Mouse (Mus musculus): Measurements from ENCODE around the gene Ubxn10. TPM values are rescaled to one million over a fixed set of nuclear protein-coding genes. Genes with fewer than 3 reads are reported as not detected.

The Ubxn10 gene
- polyA plus RNA-seq (2014; fragmentation: Nextera tagmentation; extraction: Ambion mirVana) = 0.96 and 1.1 TPM in 2 replicates

- no peak within 1 kb of the TSS for H3K9ac ChIP-seq (ENCODE audit: low read length)
- no peaks in the 10 kb centered on the region for H3K4me1 ChIP-seq (ENCODE audit: control insufficient read depth in 2 of 2, insufficient read depth in 2 of 2, low read length in 2 of 2)
- H3K4me3 ChIP-seq (ENCODE audit: control insufficient read depth in 1 of 2, insufficient read depth in 1 of 2, low read depth in 1 of 2, low read length in 2 of 2) = no peak within 1 kb of the TSS
- H3K9me3 ChIP-seq (ENCODE audit: control insufficient read depth, low read length) = no peaks in the 10 kb centered on the region
- no peak within 1 kb of the TSS for H3K27ac ChIP-seq (replicated peaks in 1 of 2; ENCODE audit: control insufficient read depth in 1 of 2, insufficient read depth in 1 of 2, low read depth in 2 of 2, low read length in 2 of 2)
- H3K4me2 ChIP-seq (ENCODE audit: low read length) = no peak within 1 kb of the TSS
- no peak for ATAC-seq (ENCODE audit: insufficient number of reproducible peaks, insufficient read depth, low FRiP score, low read depth)
- H3K36me3 ChIP-seq (ENCODE audit: control insufficient read depth, insufficient read depth, low read length) = no peaks in the 10 kb centered on the region
- H3K27me3 ChIP-seq (ENCODE audit: control insufficient read depth, insufficient read depth, low read length) = no peaks in the 10 kb centered on the region
- WGBS = 69% methylated on average over 7 of the region's 7 CpGs
Measured at GRCm38 (mm10) chr4:138737031-138737430, at the start of gene Ubxn10. Gene Ubxn10, minus strand, starts transcription at chr4:138737167.

- Histone ChIP-seq H3K27me3 (ENCODE audit: control insufficient read depth, insufficient read depth, low read length) (peaks cover 8% of the 10 kb centered on the region), H3K9ac (ENCODE audit: low read length) (no peak overlapping the region), H3K4me3 (ENCODE audit: control insufficient read depth in 1 of 2, insufficient read depth in 1 of 2, low read depth in 1 of 2, low read length in 2 of 2) (no peak overlapping the region), H3K4me2 (ENCODE audit: low read length) (no peak overlapping the region), H3K4me1 (ENCODE audit: control insufficient read depth in 2 of 2, insufficient read depth in 2 of 2, low read length in 2 of 2) (no peaks in the 10 kb centered on the region), H3K27ac (replicated peaks in 1 of 2; ENCODE audit: control insufficient read depth in 1 of 2, insufficient read depth in 1 of 2, low read depth in 2 of 2, low read length in 2 of 2) (no peak overlapping the region), H3K36me3 (ENCODE audit: control insufficient read depth, insufficient read depth, low read length) (no peaks in the 10 kb centered on the region), H3K9me3 (ENCODE audit: control insufficient read depth, low read length) (no peaks in the 10 kb centered on the region)
- 56% methylated on average over 4 of the region's 4 CpGs for WGBS
- ATAC-seq (ENCODE audit: insufficient number of reproducible peaks, insufficient read depth, low FRiP score, low read depth) = no peak
Measured at GRCm38 (mm10) chr4:138786141-138786540, 49.2 kb upstream of the Ubxn10 start.

- Histone ChIP-seq H3K36me3 (ENCODE audit: control insufficient read depth, insufficient read depth, low read length) (no peaks in the 10 kb centered on the region), H3K27me3 (ENCODE audit: control insufficient read depth, insufficient read depth, low read length) (peaks cover 5% of the 10 kb centered on the region), H3K4me1 (ENCODE audit: control insufficient read depth in 2 of 2, insufficient read depth in 2 of 2, low read length in 2 of 2) (no peaks in the 10 kb centered on the region), H3K9me3 (ENCODE audit: control insufficient read depth, low read length) (no peaks in the 10 kb centered on the region), H3K9ac (ENCODE audit: low read length) (no peak overlapping the region), H3K27ac (replicated peaks in 1 of 2; ENCODE audit: control insufficient read depth in 1 of 2, insufficient read depth in 1 of 2, low read depth in 2 of 2, low read length in 2 of 2) (no peak overlapping the region), H3K4me2 (ENCODE audit: low read length) (no peak overlapping the region), H3K4me3 (ENCODE audit: control insufficient read depth in 1 of 2, insufficient read depth in 1 of 2, low read depth in 1 of 2, low read length in 2 of 2) (no peak overlapping the region)
- ATAC-seq (ENCODE audit: insufficient number of reproducible peaks, insufficient read depth, low FRiP score, low read depth) = no peak
- WGBS = 56% methylated on average over 4 of the region's 4 CpGs
Measured at GRCm38 (mm10) chr4:138785721-138786120, 48.8 kb upstream of the Ubxn10 start.

GRCm38 (mm10) chr4:138782098-138782497, 45.1 kb upstream of the Ubxn10 start:
- Histone ChIP-seq H3K9ac (ENCODE audit: low read length) (no peak overlapping the region), H3K4me2 (ENCODE audit: low read length) (no peak overlapping the region), H3K27ac (replicated peaks in 1 of 2; ENCODE audit: control insufficient read depth in 1 of 2, insufficient read depth in 1 of 2, low read depth in 2 of 2, low read length in 2 of 2) (no peak overlapping the region), H3K4me1 (ENCODE audit: control insufficient read depth in 2 of 2, insufficient read depth in 2 of 2, low read length in 2 of 2) (no peaks in the 10 kb centered on the region), H3K27me3 (ENCODE audit: control insufficient read depth, insufficient read depth, low read length) (peaks cover 9% of the 10 kb centered on the region), H3K9me3 (ENCODE audit: control insufficient read depth, low read length) (no peaks in the 10 kb centered on the region), H3K4me3 (ENCODE audit: control insufficient read depth in 1 of 2, insufficient read depth in 1 of 2, low read depth in 1 of 2, low read length in 2 of 2) (no peak overlapping the region), H3K36me3 (ENCODE audit: control insufficient read depth, insufficient read depth, low read length) (no peaks in the 10 kb centered on the region)
- WGBS = 83% methylated on average over 6 of the region's 6 CpGs
- no peak for ATAC-seq (ENCODE audit: insufficient number of reproducible peaks, insufficient read depth, low FRiP score, low read depth)

- no peak for ATAC-seq (ENCODE audit: insufficient number of reproducible peaks, insufficient read depth, low FRiP score, low read depth)
- no peak overlapping the region for H3K4me3 ChIP-seq (ENCODE audit: control insufficient read depth in 1 of 2, insufficient read depth in 1 of 2, low read depth in 1 of 2, low read length in 2 of 2)
- H3K27me3 ChIP-seq (ENCODE audit: control insufficient read depth, insufficient read depth, low read length) = peaks cover 9% of the 10 kb centered on the region
- 79% methylated on average over 5 of the region's 5 CpGs for WGBS
- H3K9me3 ChIP-seq (ENCODE audit: control insufficient read depth, low read length) = no peaks in the 10 kb centered on the region
- H3K36me3 ChIP-seq (ENCODE audit: control insufficient read depth, insufficient read depth, low read length) = no peaks in the 10 kb centered on the region
- no peak overlapping the region for H3K9ac ChIP-seq (ENCODE audit: low read length)
- no peaks in the 10 kb centered on the region for H3K4me1 ChIP-seq (ENCODE audit: control insufficient read depth in 2 of 2, insufficient read depth in 2 of 2, low read length in 2 of 2)
- no peak overlapping the region for H3K4me2 ChIP-seq (ENCODE audit: low read length)
- H3K27ac ChIP-seq (replicated peaks in 1 of 2; ENCODE audit: control insufficient read depth in 1 of 2, insufficient read depth in 1 of 2, low read depth in 2 of 2, low read length in 2 of 2) = no peak overlapping the region
Measured at GRCm38 (mm10) chr4:138780300-138780699, 43.3 kb upstream of the Ubxn10 start.

- H3K4me2 ChIP-seq (ENCODE audit: low read length) = no peak overlapping the region
- no peak overlapping the region for H3K4me3 ChIP-seq (ENCODE audit: control insufficient read depth in 1 of 2, insufficient read depth in 1 of 2, low read depth in 1 of 2, low read length in 2 of 2)
- no peak overlapping the region for H3K27ac ChIP-seq (replicated peaks in 1 of 2; ENCODE audit: control insufficient read depth in 1 of 2, insufficient read depth in 1 of 2, low read depth in 2 of 2, low read length in 2 of 2)
- no peaks in the 10 kb centered on the region for H3K9me3 ChIP-seq (ENCODE audit: control insufficient read depth, low read length)
- no peak overlapping the region for H3K9ac ChIP-seq (ENCODE audit: low read length)
- H3K4me1 ChIP-seq (ENCODE audit: control insufficient read depth in 2 of 2, insufficient read depth in 2 of 2, low read length in 2 of 2) = no peaks in the 10 kb centered on the region
- ATAC-seq (ENCODE audit: insufficient number of reproducible peaks, insufficient read depth, low FRiP score, low read depth) = no peak
- WGBS = 47% methylated on average over 20 of the region's 20 CpGs
- no peaks in the 10 kb centered on the region for H3K36me3 ChIP-seq (ENCODE audit: control insufficient read depth, insufficient read depth, low read length)
- H3K27me3 ChIP-seq (ENCODE audit: control insufficient read depth, insufficient read depth, low read length) = peaks cover 9% of the 10 kb centered on the region; the same call in 1 of the 2 replicates
Measured at GRCm38 (mm10) chr4:138777417-138778407, 40.7 kb upstream of the Ubxn10 start.

- no peaks in the 10 kb centered on the region for H3K4me1 ChIP-seq (ENCODE audit: control insufficient read depth in 2 of 2, insufficient read depth in 2 of 2, low read length in 2 of 2)
- no peaks in the 10 kb centered on the region for H3K36me3 ChIP-seq (ENCODE audit: control insufficient read depth, insufficient read depth, low read length)
- peaks cover 13% of the 10 kb centered on the region; the same call in 1 of the 2 replicates for H3K27me3 ChIP-seq (ENCODE audit: control insufficient read depth, insufficient read depth, low read length)
- no peak within 1 kb of the TSS for H3K4me3 ChIP-seq (ENCODE audit: control insufficient read depth in 1 of 2, insufficient read depth in 1 of 2, low read depth in 1 of 2, low read length in 2 of 2)
- ATAC-seq (ENCODE audit: insufficient number of reproducible peaks, insufficient read depth, low FRiP score, low read depth) = no peak
- 78% methylated on average over 6 of the region's 6 CpGs for WGBS
- no peak within 1 kb of the TSS for H3K27ac ChIP-seq (replicated peaks in 1 of 2; ENCODE audit: control insufficient read depth in 1 of 2, insufficient read depth in 1 of 2, low read depth in 2 of 2, low read length in 2 of 2)
- no peaks in the 10 kb centered on the region for H3K9me3 ChIP-seq (ENCODE audit: control insufficient read depth, low read length)
- no peak within 1 kb of the TSS for H3K9ac ChIP-seq (ENCODE audit: low read length)
- H3K4me2 ChIP-seq (ENCODE audit: low read length) = no peak within 1 kb of the TSS
Measured at GRCm38 (mm10) chr4:138775435-138775834, 38.5 kb upstream of the Ubxn10 start, which contains the start of gene Pla2g2d. Gene Pla2g2d, plus strand, starts transcription at chr4:138775735.
